Mouse (Mus musculus): ENCODE results near the gene Amz1. TPM values are rescaled to one million over a fixed set of nuclear protein-coding genes. Genes with fewer than 3 reads are reported as not detected.

The Amz1 gene
- total RNA-seq, 2 experiments from 2014 or later, result 17.4 to 20.5 TPM

GRCm38 (mm10) chr5:140710315-140710714, 13.6 kb upstream of the Amz1 start:
- intact Hi-C loops (cut with DNase I), result no loop called here
- no peak for DNase-seq (ENCODE audit: low spot score in 2 of 2)

GRCm38 (mm10) chr5:140711040-140711439, 12.9 kb upstream of the Amz1 start:
- peak in 1 of 2 experiments; percentile 74 for DNase-seq (ENCODE audit: low spot score in 2 of 2)
- intact Hi-C loops (cut with DNase I), result no loop called here

- DNase-seq (ENCODE audit: low spot score in 2 of 2), result no peak
- intact Hi-C loops (cut with DNase I), result no loop called here
These were observed 3.2 kb upstream of the Amz1 start for GRCm38 (mm10) chr5:140720773-140721172.

- intact Hi-C loops (cut with DNase I), result no loop called here
- DNase-seq (ENCODE audit: low spot score in 2 of 2), result no peak
These were observed 1.8 kb upstream of the Amz1 start for GRCm38 (mm10) chr5:140722121-140722520.

GRCm38 (mm10) chr5:140726062-140726839, 2.3 kb downstream of the Amz1 start:
- intact Hi-C loops (cut with DNase I), result no loop called here
- DNase-seq (ENCODE audit: low spot score in 2 of 2), result peak; percentile 68 to 81

- DNase-seq (ENCODE audit: low spot score in 2 of 2), result no peak
- intact Hi-C loops (cut with DNase I), result no loop called here
These were observed 3.2 kb downstream of the Amz1 start for GRCm38 (mm10) chr5:140726946-140727740.

GRCm38 (mm10) chr5:140731040-140731797, 7.3 kb downstream of the Amz1 start:
- DNase-seq (ENCODE audit: low spot score in 2 of 2), result no peak
- intact Hi-C loops (cut with DNase I), result no loop called here

- no peak for DNase-seq (ENCODE audit: low spot score in 2 of 2)
- intact Hi-C loops (cut with DNase I), result no loop called here
These were observed 8.3 kb downstream of the Amz1 start for GRCm38 (mm10) chr5:140732195-140732594.

- intact Hi-C loops (cut with DNase I), result no loop called here
- DNase-seq (ENCODE audit: low spot score in 2 of 2), result no peak
These were observed 9.4 kb downstream of the Amz1 start for GRCm38 (mm10) chr5:140733336-140733735.

- DNase-seq (ENCODE audit: low spot score in 2 of 2), result peak; percentile 45 to 62
- intact Hi-C loops (cut with DNase I), result no loop called here
These were observed 11.4 kb downstream of the Amz1 start for GRCm38 (mm10) chr5:140735297-140735696.

- no peak for DNase-seq (ENCODE audit: low spot score in 2 of 2)
- intact Hi-C loops (cut with DNase I), result no loop called here
These were observed 12.2 kb downstream of the Amz1 start for GRCm38 (mm10) chr5:140736166-140736565.

- peak; percentile 38 to 72 for DNase-seq (ENCODE audit: low spot score in 2 of 2)
- intact Hi-C loops (cut with DNase I), result no loop called here
These were observed 15.9 kb downstream of the Amz1 start for GRCm38 (mm10) chr5:140739813-140740212.

- intact Hi-C loops (cut with DNase I), result no loop called here
- DNase-seq (ENCODE audit: low spot score in 2 of 2), result no peak
These were observed 17.1 kb downstream of the Amz1 start for GRCm38 (mm10) chr5:140741040-140741439.

GRCm38 (mm10) chr5:140741877-140742276, 17.9 kb downstream of the Amz1 start:
- intact Hi-C loops (cut with DNase I), result no loop called here

GRCm38 (mm10) chr5:140743706-140744131, 19.8 kb downstream of the Amz1 start:
- no peak for DNase-seq (ENCODE audit: low spot score in 2 of 2)

More at GRCm38 (mm10) chr5:140741877-140742276, 17.9 kb downstream of the Amz1 start:
- no peak for DNase-seq (ENCODE audit: low spot score in 2 of 2)

GRCm38 (mm10) chr5:140748425-140748824, 24.5 kb downstream of the Amz1 start:
- intact Hi-C loops (cut with DNase I), result loop anchor here (5.0 kb wide), 2 partner anchors 41 to 206 kb away; partner anchors contain the start of gene Brat1
- DNase-seq (ENCODE audit: low spot score in 2 of 2), result no peak

More at GRCm38 (mm10) chr5:140743706-140744131, 19.8 kb downstream of the Amz1 start:
- intact Hi-C loops (cut with DNase I), result no loop called here

GRCm38 (mm10) chr5:140749062-140749875, 25.3 kb downstream of the Amz1 start:
- intact Hi-C loops (cut with DNase I), result loop anchor here (5.0 kb wide), 2 partner anchors 42 to 207 kb away; partner anchors contain the start of gene Brat1
- DNase-seq (ENCODE audit: low spot score in 2 of 2), result peak; percentile 68 to 77

- peak; percentile 66 to 85 for DNase-seq (ENCODE audit: low spot score in 2 of 2)
- intact Hi-C loops (cut with DNase I), result no loop called here
These were observed 27.0 kb downstream of the Amz1 start for GRCm38 (mm10) chr5:140750925-140751324.

- no peak for DNase-seq (ENCODE audit: low spot score in 2 of 2)
- intact Hi-C loops (cut with DNase I), result no loop called here
These were observed 28.1 kb downstream of the Amz1 start for GRCm38 (mm10) chr5:140752041-140752440.
